Comparison of ENCODE assay signal across 15 mouse cellular contexts in genomic region chr2:38516471-38516870, GRCm38 (mm10). TPM values are rescaled to one million over a fixed set of nuclear protein-coding genes. Genes with fewer than 3 reads are reported as not detected.
DNase-seq lines count a peak whose midpoint lies in the region; ATAC-seq and TF ChIP-seq lines count a peak whose summit lies in the region.
"Had no signal": no experiment of that assay in that cellular context is flagged by ENCODE, and none has a peak within 500 bp of the region (broad histone marks: within the 10 kb centered on the region; RNA-seq: fewer than 3 reads in every experiment).

No protein-coding gene starts in this region.

- 89% methylated on average over 3 of the region's 3 CpGs for WGBS in forebrain, embryonic 10.5 days
- 74% methylated on average over 3 of the region's 3 CpGs for WGBS in forebrain, embryonic 14.5 days
- WGBS in intestine, embryonic 16.5 days = 41% methylated on average over 3 of the region's 3 CpGs
- WGBS in intestine, embryonic 15.5 days = 40% methylated on average over 3 of the region's 3 CpGs
- 39% methylated on average over 3 of the region's 3 CpGs for WGBS in lung, postnatal 0 days
- 41% methylated on average over 3 of the region's 3 CpGs for WGBS in stomach, embryonic 16.5 days

- no peak overlapping the region for H3K4me2 ChIP-seq in forebrain, embryonic 14.5 days (ENCODE audit: low read length)
- H3K4me2 ChIP-seq in intestine, embryonic 16.5 days (ENCODE audit: low read depth, low read length) = no peak overlapping the region
- no peak overlapping the region for H3K4me2 ChIP-seq in intestine, embryonic 15.5 days (replicated peaks)
- H3K4me2 ChIP-seq in lung, postnatal 0 days (replicated peaks; ENCODE audit: low read depth, low read length) = no peak overlapping the region
- H3K4me2 ChIP-seq in stomach, embryonic 16.5 days (ENCODE audit: low read depth, low read length) = no peak overlapping the region
- H3K4me2 ChIP-seq: liver, embryonic 13.5 days; midbrain, embryonic 11.5 days had no signal

- peaks cover 82% of the 10 kb centered on the region for H3K4me1 ChIP-seq in forebrain, embryonic 10.5 days
- H3K4me1 ChIP-seq in forebrain, embryonic 14.5 days (ENCODE audit: control insufficient read depth, insufficient read depth, low read length) = peaks cover 33% of the 10 kb centered on the region
- H3K4me1 ChIP-seq in intestine, embryonic 16.5 days (ENCODE audit: control insufficient read depth, insufficient read depth, low read length) = peaks cover 46% of the 10 kb centered on the region
- H3K4me1 ChIP-seq in intestine, embryonic 15.5 days (replicated peaks) = peaks cover 56% of the 10 kb centered on the region
- peaks cover 41% of the 10 kb centered on the region for H3K4me1 ChIP-seq in lung, postnatal 0 days (ENCODE audit: insufficient read depth, low read depth, low read length)
- peaks cover 61% of the 10 kb centered on the region for H3K4me1 ChIP-seq in stomach, embryonic 16.5 days (ENCODE audit: control insufficient read depth, insufficient read depth, low read length)

- H3K9ac ChIP-seq in forebrain, embryonic 14.5 days (ENCODE audit: low read length) = no peak overlapping the region
- H3K9ac ChIP-seq in intestine, embryonic 16.5 days (ENCODE audit: low read depth, low read length) = no peak overlapping the region
- no peak overlapping the region for H3K9ac ChIP-seq in intestine, embryonic 15.5 days
- H3K9ac ChIP-seq in lung, postnatal 0 days (replicated peaks; ENCODE audit: low read depth) = no peak overlapping the region
- H3K9ac ChIP-seq in stomach, embryonic 16.5 days (ENCODE audit: low read length) = no peak overlapping the region
- H3K9ac ChIP-seq: liver, embryonic 13.5 days had no signal

- H3K36me3 ChIP-seq in forebrain, embryonic 10.5 days (replicated peaks) = peaks cover 27% of the 10 kb centered on the region
- H3K36me3 ChIP-seq in forebrain, embryonic 14.5 days (ENCODE audit: control insufficient read depth, insufficient read depth, low read length) = no peaks in the 10 kb centered on the region
- H3K36me3 ChIP-seq in intestine, embryonic 16.5 days (ENCODE audit: control insufficient read depth, insufficient read depth, low read length) = 0 out of 2 replicates have a peak, but pooled peaks cover 3% of the 10 kb centered on the region
- no peaks in the 10 kb centered on the region for H3K36me3 ChIP-seq in intestine, embryonic 15.5 days
- no peaks in the 10 kb centered on the region for H3K36me3 ChIP-seq in lung, postnatal 0 days (ENCODE audit: insufficient read depth, low read length)
- 0 out of 2 replicates have a peak, but pooled peaks cover 2% of the 10 kb centered on the region for H3K36me3 ChIP-seq in stomach, embryonic 16.5 days (ENCODE audit: control insufficient read depth, insufficient read depth, low read length)

- H3K4me3 ChIP-seq in forebrain, embryonic 10.5 days = no peak overlapping the region
- H3K4me3 ChIP-seq in forebrain, embryonic 14.5 days (ENCODE audit: low read depth, low read length) = no peak overlapping the region
- no peak overlapping the region for H3K4me3 ChIP-seq in intestine, embryonic 16.5 days (ENCODE audit: low read length)
- H3K4me3 ChIP-seq in intestine, embryonic 15.5 days (replicated peaks) = no peak overlapping the region
- no peak overlapping the region for H3K4me3 ChIP-seq in lung, postnatal 0 days (ENCODE audit: low read depth, low read length)
- no peak overlapping the region for H3K4me3 ChIP-seq in stomach, embryonic 16.5 days (replicated peaks; ENCODE audit: low read length)
- H3K4me3 ChIP-seq: liver, embryonic 13.5 days had no signal

- peak overlapping the region; percentile 85 for H3K27ac ChIP-seq in forebrain, embryonic 10.5 days
- H3K27ac ChIP-seq in forebrain, embryonic 14.5 days (ENCODE audit: low read depth, low read length) = no peak overlapping the region
- H3K27ac ChIP-seq in intestine, embryonic 16.5 days (ENCODE audit: low read length) = 0 out of 2 replicates have a peak overlapping the region, but pooled peaks have one; percentile 1
- no peak overlapping the region for H3K27ac ChIP-seq in intestine, embryonic 15.5 days
- H3K27ac ChIP-seq in lung, postnatal 0 days (ENCODE audit: low read length) = peak overlapping the region; percentile 59
- 0 out of 2 replicates have a peak overlapping the region, but pooled peaks have one; percentile 26 for H3K27ac ChIP-seq in stomach, embryonic 16.5 days (ENCODE audit: low read length)
- H3K27ac ChIP-seq: liver, embryonic 13.5 days had no signal

- no peaks in the 10 kb centered on the region for H3K27me3 ChIP-seq in forebrain, embryonic 10.5 days (ENCODE audit: poor library complexity, severe bottlenecking)
- no peaks in the 10 kb centered on the region for H3K27me3 ChIP-seq in forebrain, embryonic 14.5 days (replicated peaks; ENCODE audit: control insufficient read depth, insufficient read depth, low read length)
- no peaks in the 10 kb centered on the region for H3K27me3 ChIP-seq in intestine, embryonic 16.5 days (replicated peaks; ENCODE audit: control insufficient read depth, insufficient read depth, low read length)
- no peaks in the 10 kb centered on the region for H3K27me3 ChIP-seq in intestine, embryonic 15.5 days (replicated peaks)
- H3K27me3 ChIP-seq in lung, postnatal 0 days (replicated peaks; ENCODE audit: insufficient read depth, low read length) = no peaks in the 10 kb centered on the region
- H3K27me3 ChIP-seq in stomach, embryonic 16.5 days (ENCODE audit: control insufficient read depth, insufficient read depth, low read length) = no peaks in the 10 kb centered on the region
- H3K27me3 ChIP-seq: CH12.LX, Patski had no signal

- no peak for ATAC-seq in forebrain, embryonic 14.5 days
- no peak for ATAC-seq in intestine, embryonic 16.5 days
- no peak for ATAC-seq in intestine, embryonic 15.5 days
- ATAC-seq in lung, postnatal 0 days = no peak
- no peak for ATAC-seq in stomach, embryonic 16.5 days (ENCODE audit: insufficient read depth, low FRiP score)
- ATAC-seq: Patski had no signal

- H3K9me3 ChIP-seq in forebrain, embryonic 10.5 days = no peaks in the 10 kb centered on the region
- H3K9me3 ChIP-seq in forebrain, embryonic 14.5 days (replicated peaks; ENCODE audit: control insufficient read depth, low read length) = 0 out of 2 replicates have a peak, but pooled peaks cover 2% of the 10 kb centered on the region
- H3K9me3 ChIP-seq in intestine, embryonic 16.5 days (ENCODE audit: control insufficient read depth, low read length) = no peaks in the 10 kb centered on the region
- H3K9me3 ChIP-seq in intestine, embryonic 15.5 days = no peaks in the 10 kb centered on the region
- H3K9me3 ChIP-seq in lung, postnatal 0 days (ENCODE audit: low read length) = no peaks in the 10 kb centered on the region
- H3K9me3 ChIP-seq in stomach, embryonic 16.5 days (replicated peaks; ENCODE audit: control insufficient read depth, low read length) = no peaks in the 10 kb centered on the region
- H3K9me3 ChIP-seq: liver, embryonic 13.5 days had no signal

- DNase-seq in forebrain, embryonic 10.5 days (ENCODE audit: extremely low spot score, low spot score) = no peak
- no peak for DNase-seq in forebrain, embryonic 14.5 days (ENCODE audit: low spot score)
- no peak for DNase-seq in lung, postnatal 0 days (ENCODE audit: low spot score)
- DNase-seq in lung, postnatal 10 days = no peak
- DNase-seq in adrenal gland, adult 8-10 months = no peak
- DNase-seq: cerebellum, adult 2 months; kidney, adult 11 months; liver, embryonic 13.5 days; thymus, postnatal 14 days had no signal

- TF ChIP-seq EP300 in lung, postnatal 0 days (IDR thresholded peaks at IDR 0.05) = no peak

- TF ChIP-seq CTCF in lung, postnatal 0 days (IDR thresholded peaks at IDR 0.05) = no peak

RNA-seq across cellular contexts. Expression of gene Nek6, which starts 5.0 kb away (rescaled TPM):
- 120 and 134 TPM in 2 replicates for polyA plus RNA-seq in forebrain, embryonic 10.5 days (2016; fragmentation: Nextera tagmentation; extraction: Ambion mirVana)
- 95.1 and 96.7 TPM in 2 replicates for polyA plus RNA-seq in forebrain, embryonic 14.5 days (2014; fragmentation: Nextera tagmentation; extraction: Ambion mirVana)
- polyA plus RNA-seq in intestine, embryonic 16.5 days (2015; fragmentation: Nextera tagmentation; extraction: Ambion mirVana) = 124 and 128 TPM in 2 replicates
- 102 and 104 TPM in 2 replicates for polyA plus RNA-seq in intestine, embryonic 15.5 days (2015; fragmentation: Nextera tagmentation; extraction: Ambion mirVana)
- polyA plus RNA-seq in lung, postnatal 0 days (2015; fragmentation: Nextera tagmentation; extraction: Ambion mirVana) = 57.8 and 69.4 TPM in 2 replicates
- polyA plus RNA-seq in stomach, embryonic 16.5 days (2015; fragmentation: Nextera tagmentation; extraction: Ambion mirVana) = 111 and 122 TPM in 2 replicates
- total RNA-seq in adrenal gland, adult 8-10 months (2022) = 10 to 100 TPM in 3 of 4 experiments, 1 to 10 TPM in 1; 9.3 to 27.3 (median 18.6) TPM

Comparison
In these comparisons a context has a peak if more than half of its experiments do, and no peak if none do; other contexts are left out.
1. H3K27ac ChIP-seq: peak in forebrain, embryonic 10.5 days (single experiment), intestine, embryonic 16.5 days (single experiment), lung, postnatal 0 days (single experiment) and stomach, embryonic 16.5 days (single experiment); none in forebrain, embryonic 14.5 days (single experiment) and intestine, embryonic 15.5 days (single experiment).